Mouse (Mus musculus) kidney, adult 9 months (tissue): ENCODE data around the gene Gm5134.

ENCODE experiments used
- DNase-seq: peaks from one replicate; pipeline ENCODE4 v3.0.0; 2022

The Gm5134 gene

GRCm38 (mm10) chr10:76001160-76001559 is 46.8 kb downstream of the Gm5134 start:
- DNase-seq, result no peak

GRCm38 (mm10) chr10:76002101-76002521 is 47.8 kb downstream of the Gm5134 start:
- no peak for DNase-seq

- no peak for DNase-seq
Measured at GRCm38 (mm10) chr10:76002615-76003014, 48.3 kb downstream of the Gm5134 start.

- no peak for DNase-seq
Measured at GRCm38 (mm10) chr10:76003221-76003620, 48.9 kb downstream of the Gm5134 start.

- DNase-seq, result no peak
Measured at GRCm38 (mm10) chr10:76006385-76006784, 52.1 kb downstream of the Gm5134 start.

- DNase-seq, result no peak
Measured at GRCm38 (mm10) chr10:76009812-76010211, 55.5 kb downstream of the Gm5134 start.

- no peak for DNase-seq
Measured at GRCm38 (mm10) chr10:76012922-76013321, 58.6 kb downstream of the Gm5134 start.

GRCm38 (mm10) chr10:76016886-76017285 is 62.6 kb downstream of the Gm5134 start:
- no peak for DNase-seq

- DNase-seq, result no peak
Measured at GRCm38 (mm10) chr10:76021728-76022127, 67.4 kb downstream of the Gm5134 start.

- no peak for DNase-seq
Measured at GRCm38 (mm10) chr10:76023921-76024320, 69.6 kb downstream of the Gm5134 start.

- peak; percentile 51 for DNase-seq
Measured at GRCm38 (mm10) chr10:76025470-76026190, 71.3 kb downstream of the Gm5134 start.

- no peak for DNase-seq
Measured at GRCm38 (mm10) chr10:76027127-76028015, 73.1 kb downstream of the Gm5134 start.

GRCm38 (mm10) chr10:76028016-76028366 is 73.7 kb downstream of the Gm5134 start:
- no peak for DNase-seq

- no peak for DNase-seq
Measured at GRCm38 (mm10) chr10:76028396-76028795, 74.1 kb downstream of the Gm5134 start.

- peak; percentile 82 for DNase-seq
Measured at GRCm38 (mm10) chr10:76029276-76029675, 75.0 kb downstream of the Gm5134 start.

GRCm38 (mm10) chr10:76030496-76030895 is 76.2 kb downstream of the Gm5134 start:
- no peak for DNase-seq

GRCm38 (mm10) chr10:76031511-76032401 is 77.4 kb downstream of the Gm5134 start:
- peak; percentile 26 for DNase-seq

GRCm38 (mm10) chr10:76032402-76033118 is 78.2 kb downstream of the Gm5134 start, which contains the start of gene Zfp280b:
Gene Zfp280b (plus strand): TSS chr10:76032650.
- peak; percentile 96 for DNase-seq

- DNase-seq, result no peak
Measured at GRCm38 (mm10) chr10:76033119-76033455, 78.8 kb downstream of the Gm5134 start.

- no peak for DNase-seq
Measured at GRCm38 (mm10) chr10:76034001-76034600, 79.8 kb downstream of the Gm5134 start.

GRCm38 (mm10) chr10:76035277-76035676 is 81.0 kb downstream of the Gm5134 start:
- no peak for DNase-seq

- no peak for DNase-seq
Measured at GRCm38 (mm10) chr10:76036962-76037361, 82.6 kb downstream of the Gm5134 start.
